Mouse (Mus musculus) cerebellum, postnatal 10 days (tissue): ENCODE results near the gene Ptgis.

ENCODE experiments used
- DNase-seq, 2 experiments: peaks; one replicate each; pipeline ENCODE4 v3.0.0; 2021; ENCODE audit warnings: mixed read lengths in 2 of 2

Ptgis gene

DNA sequence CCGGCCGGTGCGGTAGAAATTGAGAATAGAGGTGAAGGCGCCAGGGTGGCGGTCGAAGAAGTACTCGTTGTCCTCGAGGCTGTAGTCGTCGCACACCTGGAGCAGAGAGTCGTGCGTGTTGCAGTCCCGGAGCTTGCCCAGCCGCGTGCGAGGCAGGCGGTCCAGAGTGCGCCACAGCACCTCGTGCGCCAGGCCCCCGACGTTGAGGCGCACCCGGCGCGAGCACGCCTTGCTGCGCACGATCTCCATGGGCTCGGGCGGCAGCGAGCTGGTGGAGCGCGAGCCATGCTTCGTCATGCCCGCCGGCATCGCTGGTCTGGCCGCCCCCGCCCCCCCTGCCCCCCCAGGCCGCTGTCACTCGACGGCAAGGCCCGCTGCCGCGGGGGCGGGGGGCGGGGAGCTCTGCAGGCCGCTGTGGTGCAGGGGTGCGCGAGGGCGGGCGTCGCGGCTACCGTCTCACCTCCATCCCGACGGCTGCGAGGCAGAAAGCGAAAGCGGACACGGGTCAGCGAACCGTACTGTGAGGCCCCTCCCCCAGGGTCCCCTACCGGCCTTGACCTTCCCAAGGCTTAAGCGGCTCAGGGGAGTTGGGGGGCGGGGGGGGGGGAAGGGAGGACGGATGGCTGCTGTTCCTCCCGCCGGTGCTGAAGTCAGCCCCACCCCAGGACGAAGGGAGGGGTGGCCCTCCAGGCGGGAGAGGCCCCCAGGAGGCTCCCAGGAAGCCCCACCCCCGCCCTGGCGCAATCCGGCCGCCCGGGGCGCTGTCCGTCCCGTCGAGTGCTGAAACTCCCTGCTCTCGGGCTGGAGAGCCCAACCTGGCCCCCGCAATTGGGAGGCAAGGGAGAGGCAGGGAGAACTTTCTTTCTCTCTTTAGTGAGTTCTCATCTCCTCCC, 51.8 kb downstream of the Ptgis start:
- peak; percentile 50 to 54 for DNase-seq

- no peak for DNase-seq
Observed at GRCm38 (mm10) chr2:167187119-167187518, 53.3 kb downstream of the Ptgis start.

- no peak for DNase-seq
Observed at GRCm38 (mm10) chr2:167186544-167186943, 53.9 kb downstream of the Ptgis start.

DNA sequence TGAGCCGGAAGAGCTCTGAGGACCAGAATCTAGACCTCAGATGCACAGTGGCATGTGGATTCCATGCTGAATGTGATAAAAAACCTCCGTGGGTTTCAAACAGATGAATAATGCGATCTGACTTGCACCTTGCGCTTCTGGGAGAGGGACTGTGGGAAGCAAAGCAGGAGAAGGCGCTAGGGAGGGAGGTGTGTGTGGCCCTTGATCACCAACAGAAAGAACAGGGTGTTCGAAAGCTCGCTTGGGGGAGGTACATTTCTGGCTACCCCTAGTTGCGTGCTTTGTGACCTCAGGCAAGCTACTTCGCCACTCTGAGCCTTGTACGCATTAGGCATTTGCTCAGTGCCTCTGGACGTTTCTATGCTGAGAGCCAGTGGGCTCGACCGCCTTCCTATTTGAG, 54.4 kb downstream of the Ptgis start:
- no peak for DNase-seq

DNA sequence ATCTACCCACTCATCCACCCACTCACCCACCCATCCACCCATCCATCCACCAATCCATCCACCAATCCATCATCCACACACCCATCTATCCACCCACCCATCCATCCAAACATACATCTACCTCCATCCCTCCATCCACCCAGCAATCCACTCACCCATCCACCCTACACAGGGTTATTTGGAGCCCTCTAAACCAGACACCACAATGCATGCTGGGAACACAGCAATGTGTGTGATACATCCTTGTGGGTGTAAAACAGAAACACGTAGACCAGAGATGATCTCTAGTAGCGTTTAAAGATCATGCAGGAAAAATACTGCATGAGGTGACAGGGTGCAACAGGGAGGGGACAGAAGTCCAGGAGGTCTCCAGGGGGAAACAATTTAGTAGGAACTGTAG, 55.0 kb downstream of the Ptgis start:
- DNase-seq, result no peak

DNA sequence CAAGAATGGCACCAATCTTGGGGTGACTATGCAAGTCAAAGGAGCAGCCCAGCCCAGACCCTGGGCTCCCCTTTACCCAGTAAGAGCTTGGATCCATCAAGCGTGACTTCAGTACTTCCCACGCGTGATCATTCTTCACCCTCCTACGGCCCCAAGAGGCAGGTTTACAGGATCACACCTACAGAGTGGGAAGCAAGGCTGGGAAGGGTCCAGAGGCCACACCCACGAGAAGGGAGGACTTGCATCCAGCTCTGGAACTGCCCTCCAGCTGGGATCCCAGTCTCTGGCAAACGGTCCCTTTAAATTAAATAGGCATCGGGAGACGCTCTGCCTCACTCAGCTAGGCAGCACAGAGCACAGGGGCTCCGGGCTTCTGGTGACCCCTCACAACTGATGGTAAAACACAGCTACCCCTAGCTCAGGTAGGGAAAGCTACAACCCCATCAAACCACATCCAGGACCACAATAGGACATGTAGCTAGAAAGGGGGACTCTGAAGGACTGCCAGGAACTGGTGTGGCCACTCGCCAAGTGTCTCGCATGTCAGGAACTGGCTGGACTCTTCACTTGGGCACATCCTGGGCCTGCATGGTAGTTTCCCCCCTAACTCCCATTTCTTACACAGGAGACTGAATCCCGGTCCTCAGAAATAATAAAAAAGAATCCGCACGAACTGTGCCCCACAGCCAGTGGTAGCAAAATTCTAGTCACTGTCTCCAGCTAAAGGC, 58.6 kb downstream of the Ptgis start:
- DNase-seq, result peak in 1 of 2 experiments; percentile 56

DNA sequence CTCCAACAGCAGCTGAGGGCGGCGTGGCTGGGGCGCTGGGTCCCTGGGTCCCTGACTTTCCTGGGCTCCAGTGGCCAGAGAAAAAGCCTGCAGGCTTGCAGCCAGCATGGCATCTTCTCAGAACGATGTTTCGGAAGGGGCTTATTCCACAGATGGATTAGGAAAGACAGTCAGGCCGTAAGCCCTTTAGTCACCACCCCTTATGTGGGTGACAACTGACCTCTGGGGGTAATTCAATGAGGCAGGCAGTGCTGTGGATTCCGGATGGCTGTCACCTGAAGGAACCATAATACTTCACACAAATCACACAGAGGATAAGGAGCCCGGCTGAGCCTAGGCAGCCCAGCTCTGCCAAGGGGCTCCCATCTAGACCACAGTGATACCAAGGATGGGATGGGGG, 59.3 kb downstream of the Ptgis start:
- DNase-seq, result no peak

GRCm38 (mm10) chr2:167179301-167179700, 61.1 kb downstream of the Ptgis start:
- no peak for DNase-seq

- no peak for DNase-seq
Observed at GRCm38 (mm10) chr2:167177231-167177641, 63.2 kb downstream of the Ptgis start.

GRCm38 (mm10) chr2:167175284-167175683, 65.1 kb downstream of the Ptgis start:
- DNase-seq, result no peak

GRCm38 (mm10) chr2:167173051-167173875, 67.1 kb downstream of the Ptgis start:
- no peak for DNase-seq

- DNase-seq, result no peak
Observed at GRCm38 (mm10) chr2:167167515-167168212, 72.7 kb downstream of the Ptgis start.

DNA sequence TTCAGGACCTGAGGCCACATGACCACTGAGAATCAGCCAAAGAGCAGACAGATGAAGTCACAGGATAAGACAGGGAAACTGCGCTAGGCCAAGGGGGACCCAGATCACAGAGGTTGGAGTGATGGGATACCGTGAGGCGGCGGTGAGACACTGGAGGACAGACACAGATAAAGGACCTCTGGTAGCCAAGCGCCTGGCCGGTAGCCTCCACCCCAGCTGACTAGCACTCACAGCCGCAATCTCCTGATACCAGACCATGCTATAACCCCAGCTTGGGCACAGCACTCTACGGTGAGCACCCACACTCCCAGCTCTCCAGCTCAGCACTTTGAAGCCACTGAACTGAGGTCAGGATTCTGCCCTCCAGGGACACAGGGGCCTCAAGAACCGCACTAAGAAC, 76.8 kb downstream of the Ptgis start:
- DNase-seq, result no peak

DNA sequence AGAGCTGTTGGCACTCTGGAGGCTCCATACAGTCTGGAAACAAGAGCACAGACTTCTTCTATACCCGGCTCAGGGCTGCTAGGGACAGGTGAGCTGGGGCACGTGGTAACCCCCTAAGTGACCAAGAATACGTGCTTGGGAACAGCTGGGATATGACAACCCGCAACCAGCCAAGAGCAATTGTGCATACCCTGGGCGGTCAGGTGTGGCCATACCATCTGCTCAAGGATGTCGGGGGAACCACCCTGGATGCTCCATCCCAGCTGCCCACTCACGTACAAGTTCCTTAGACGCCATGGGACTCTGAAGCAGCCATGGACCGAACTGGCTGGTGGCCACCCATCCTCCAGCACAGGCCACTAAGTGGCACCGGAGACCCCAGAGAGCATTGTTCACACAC, 77.3 kb downstream of the Ptgis start:
- DNase-seq, result peak; percentile 39 to 43

DNA sequence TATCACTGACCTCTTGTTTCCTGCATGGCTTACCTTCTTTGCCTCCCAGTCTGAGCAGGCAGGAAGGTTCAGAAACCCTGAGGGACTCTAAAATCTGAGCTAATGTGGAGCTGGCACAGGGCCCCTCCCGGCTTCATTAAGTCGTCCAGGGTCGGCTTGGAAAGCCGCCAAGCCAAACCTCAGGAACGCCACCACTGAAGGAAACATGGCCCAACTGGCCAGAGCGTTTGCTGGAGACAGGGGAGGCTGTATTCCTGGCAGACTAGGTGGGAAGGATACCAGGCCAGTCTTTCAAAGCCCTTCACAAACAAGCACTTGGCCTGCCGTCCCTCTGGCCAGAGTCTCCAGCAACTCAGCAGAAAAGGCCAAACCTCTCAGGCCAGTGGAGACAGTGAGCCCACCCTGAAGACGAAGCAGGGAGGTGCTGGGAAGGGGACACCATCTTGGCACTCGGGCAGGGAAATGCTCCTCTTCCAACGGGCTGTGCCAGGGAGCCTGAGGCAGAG, 77.8 kb downstream of the Ptgis start:
- peak; percentile 66 to 74 for DNase-seq

DNA sequence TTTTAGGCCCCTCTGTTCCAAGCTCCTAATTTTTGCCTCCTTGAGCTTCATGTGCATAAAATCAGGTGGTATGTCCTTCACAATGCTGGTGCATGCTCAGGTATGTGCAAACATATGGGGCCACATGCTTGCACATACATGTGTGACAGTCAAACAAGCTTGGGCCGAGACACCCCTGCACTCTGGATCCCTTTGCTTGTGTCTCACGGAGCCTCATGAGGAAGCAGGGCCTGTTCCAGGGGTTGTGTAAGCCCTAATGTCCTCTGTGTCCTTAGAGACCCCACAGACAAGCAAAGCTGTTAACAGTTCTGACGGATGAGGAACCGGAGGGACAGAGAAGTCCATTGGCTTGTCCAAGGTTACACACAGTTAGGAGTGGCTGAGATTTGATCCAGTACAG, 80.7 kb downstream of the Ptgis start:
- no peak for DNase-seq

DNA sequence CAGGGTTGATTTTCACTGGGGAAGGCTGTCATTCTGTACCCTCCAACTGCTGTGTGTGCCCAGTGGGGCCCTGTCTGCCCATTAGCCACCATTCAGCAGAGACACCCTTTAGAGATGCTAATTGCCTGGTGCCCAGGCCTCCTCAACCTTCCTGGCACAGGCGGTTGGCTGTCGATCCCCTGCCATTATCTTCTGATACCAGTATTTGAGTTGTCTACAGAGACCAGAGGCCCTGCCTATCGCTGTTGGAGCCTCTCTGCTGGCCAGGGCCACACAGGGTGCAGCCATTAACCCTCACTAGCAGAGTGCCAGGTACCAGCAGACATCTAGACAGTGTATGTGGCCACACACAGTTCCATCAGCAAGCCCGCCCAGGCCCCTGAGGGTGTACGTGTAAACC, 81.6 kb downstream of the Ptgis start:
- DNase-seq, result no peak

DNA sequence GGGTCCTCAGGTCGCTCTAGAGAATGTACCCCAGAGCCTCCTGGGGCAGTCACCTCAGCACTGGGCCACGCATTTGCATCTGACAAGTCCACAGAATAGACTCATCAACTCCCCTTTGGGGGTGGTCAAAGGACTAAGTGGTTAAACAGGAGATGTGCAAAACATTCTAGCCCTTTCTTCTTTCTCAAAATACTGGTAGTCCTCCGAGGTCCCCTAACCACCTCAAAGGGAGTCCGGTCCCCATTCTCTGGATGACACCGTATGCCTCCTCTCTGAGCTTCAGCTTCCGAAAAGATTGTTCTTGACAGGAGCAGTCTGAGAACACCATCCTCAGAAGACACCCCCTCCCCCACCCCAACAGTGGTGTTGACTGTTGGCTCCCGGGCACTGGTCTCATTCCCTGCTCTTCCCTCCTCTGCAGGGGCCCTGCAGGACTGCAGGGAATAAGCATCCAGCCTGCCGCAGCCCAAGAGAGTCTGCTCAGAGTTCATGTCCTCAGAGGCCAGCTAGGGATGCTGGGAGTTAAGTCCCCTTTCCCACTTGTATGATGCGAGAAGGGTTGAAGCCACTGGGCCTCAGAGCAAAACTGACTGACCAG, 84.2 kb downstream of the Ptgis start:
- peak in 1 of 2 experiments; percentile 26 for DNase-seq

DNA sequence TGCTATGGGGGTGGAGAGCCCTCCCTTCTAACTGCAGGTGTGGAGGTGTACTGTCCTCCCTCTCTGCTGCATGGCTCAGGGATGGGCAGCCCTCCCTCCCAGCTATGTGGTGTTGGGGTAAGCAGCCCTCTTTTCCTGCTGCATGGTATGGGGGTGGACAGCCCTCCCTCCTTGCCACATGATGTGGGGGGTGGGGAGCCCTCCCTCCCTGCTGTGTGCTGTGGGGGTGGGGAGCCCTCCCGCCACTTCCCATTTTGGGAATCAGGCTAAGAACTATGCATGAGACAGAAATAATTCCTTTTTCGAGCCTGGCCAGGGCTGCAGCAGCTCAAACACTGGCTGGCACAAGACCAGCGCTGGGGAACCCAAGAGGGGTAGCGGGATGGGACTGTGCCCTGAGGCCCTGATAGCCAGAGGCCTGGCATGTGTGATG, 84.8 kb downstream of the Ptgis start:
- DNase-seq, result peak; percentile 27 to 40

- DNase-seq, result no peak
Observed at GRCm38 (mm10) chr2:167150880-167151279, 89.5 kb downstream of the Ptgis start.

- no peak for DNase-seq
Observed at GRCm38 (mm10) chr2:167150135-167150534, 90.3 kb downstream of the Ptgis start.

- DNase-seq, result no peak
Observed at GRCm38 (mm10) chr2:167149035-167149434, 91.4 kb downstream of the Ptgis start.
